Mouse (Mus musculus) midbrain, embryonic 10.5 days (tissue): Measurements from ENCODE around the gene Hoxc9. TPM values are rescaled to one million over a fixed set of nuclear protein-coding genes. Genes with fewer than 3 reads are reported as not detected.
A peak's percentile ranks its signal among the peaks of the same experiment; 100 is the strongest.

Experiments used
- DNase-seq: peaks from one replicate; pipeline ENCODE4 v3.0.0-alpha.2; 2017; ENCODE audit warnings: low spot score
- H3K27ac ChIP-seq: fragments of 300-500 bp; sonication (generic); replicated peaks from 2 replicates; pipeline ENCODE4 v1.5.1; 2016; ENCODE audit warnings: mild to moderate bottlenecking
- H3K27me3 ChIP-seq: fragments of 300-500 bp; sonication (generic); 2 replicates; pipeline ENCODE4 v1.6.1; 2016; ENCODE audit warnings: low read depth, mild to moderate bottlenecking; ENCODE audit not compliant: poor library complexity, severe bottlenecking
- H3K36me3 ChIP-seq: fragments of 300-500 bp; sonication (generic); 2 replicates; pipeline ENCODE4 v1.6.1; 2016; ENCODE audit warnings: mild to moderate bottlenecking, moderate library complexity
- H3K4me1 ChIP-seq: fragments of 300-500 bp; sonication (generic); 2 replicates; pipeline ENCODE4 v1.6.1; 2016
- H3K4me3 ChIP-seq: fragments of 300-500 bp; sonication (generic); 2 replicates; pipeline ENCODE4 v1.5.1; 2016; ENCODE audit warnings: mild to moderate bottlenecking, moderate library complexity
- H3K9me3 ChIP-seq: fragments of 300-500 bp; sonication (generic); replicated peaks from 2 replicates; pipeline ENCODE4 v1.6.1; 2016; ENCODE audit warnings: mild to moderate bottlenecking
- WGBS: fragments of 180-500 bp; shearing (Covaris S2); methylation state at CpG from one replicate; pipeline ENCODE4 v1.1.7; 2016; 5-methylcytosine and 5-hydroxymethylcytosine counted together
- polyA plus RNA-seq: library from polyadenylated mRNA; unstranded; fragments of >200 nt; fragmentation: Nextera tagmentation; extraction: Ambion mirVana; gene quantifications from 2 replicates; pipeline ENCODE4 v1.2.1, GENCODE M21; 2016

The Hoxc9 gene
- polyA plus RNA-seq, 1 experiment from 2014 or later: not detected

DNA sequence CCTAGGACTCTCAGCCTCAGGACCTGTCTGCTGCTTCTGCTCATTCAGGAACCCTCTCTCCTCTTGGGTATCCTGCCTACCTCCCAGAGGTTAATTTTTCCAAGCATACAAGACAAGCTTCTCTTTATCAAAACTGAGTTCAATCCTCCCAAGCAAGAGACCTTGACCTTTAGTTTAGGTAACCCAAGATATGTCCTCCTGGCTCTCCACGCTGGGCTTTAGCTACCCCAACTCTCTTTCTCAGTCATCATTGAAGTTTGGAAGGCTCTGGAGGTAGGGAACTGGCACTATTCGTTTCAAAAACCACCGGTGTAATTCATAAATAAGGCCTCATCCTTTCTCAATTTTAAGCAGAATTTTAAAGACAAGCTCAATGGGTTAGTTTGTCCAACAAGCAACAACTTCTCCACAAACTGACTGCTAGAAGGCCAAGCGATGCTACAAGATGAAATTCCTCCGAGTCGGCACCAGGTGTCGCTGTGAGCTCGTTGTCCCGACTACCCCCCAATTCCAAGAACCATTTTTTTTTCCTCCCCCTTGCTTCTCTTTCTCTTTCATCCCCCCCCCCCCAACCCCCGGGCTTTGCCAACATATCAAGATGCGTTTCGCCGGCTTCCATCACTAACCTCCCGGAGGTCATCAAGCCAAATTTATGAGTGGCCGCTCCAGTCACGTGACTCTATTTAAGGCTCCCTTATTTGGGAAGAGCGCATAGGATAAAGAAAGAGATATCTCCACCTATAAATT, 37.2 kb downstream of the Hoxc9 start:
- H3K9me3 ChIP-seq: no peaks in the 10 kb centered on the region
- peak; percentile 63 for DNase-seq
- H3K36me3 ChIP-seq: no peaks in the 10 kb centered on the region
- WGBS: 2% methylated on average over 17 of the region's 17 CpGs
- peaks cover 100% of the 10 kb centered on the region for H3K27me3 ChIP-seq
- H3K4me1 ChIP-seq: peaks cover 13% of the 10 kb centered on the region
- H3K27ac ChIP-seq: no peak overlapping the region
- no peak overlapping the region for H3K4me3 ChIP-seq

- DNase-seq: peak; percentile 66
- Histone ChIP-seq H3K4me3 (peak overlapping the region; percentile 20; the same call in 1 of the 2 replicates), H3K4me1 (peaks cover 13% of the 10 kb centered on the region), H3K27ac (no peak overlapping the region), H3K27me3 (peaks cover 100% of the 10 kb centered on the region), H3K9me3 (no peaks in the 10 kb centered on the region), H3K36me3 (no peaks in the 10 kb centered on the region)
- WGBS: under 1% methylated on average over 49 of the region's 57 CpGs
These were observed 38.1 kb downstream of the Hoxc9 start for GRCm38 (mm10) chr15:103014166-103015008.

DNA sequence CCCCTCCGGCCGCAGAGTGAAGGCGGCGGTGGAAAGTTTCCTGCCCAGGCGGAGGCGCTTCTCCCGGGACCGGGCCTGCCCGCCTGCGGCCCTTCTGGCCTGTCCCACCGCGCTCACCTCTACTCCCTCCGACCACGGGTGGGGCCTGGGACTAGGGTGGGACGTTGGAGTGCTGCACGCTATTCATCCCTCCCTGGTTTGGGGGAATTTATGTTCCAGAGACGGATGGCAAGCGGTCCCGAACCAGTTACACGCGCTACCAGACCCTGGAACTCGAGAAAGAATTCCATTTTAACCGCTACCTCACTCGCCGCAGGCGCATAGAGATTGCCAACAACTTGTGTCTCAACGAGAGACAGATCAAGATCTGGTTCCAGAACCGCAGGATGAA, 38.8 kb downstream of the Hoxc9 start:
- H3K4me3 ChIP-seq: 0 out of 2 replicates have a peak overlapping the region, but pooled peaks have one; percentile 3
- no peak overlapping the region for H3K27ac ChIP-seq
- H3K36me3 ChIP-seq: no peaks in the 10 kb centered on the region
- under 1% methylated on average over 27 of the region's 28 CpGs for WGBS
- peak; percentile 56 for DNase-seq
- peaks cover 13% of the 10 kb centered on the region for H3K4me1 ChIP-seq
- H3K27me3 ChIP-seq: peaks cover 100% of the 10 kb centered on the region
- no peaks in the 10 kb centered on the region for H3K9me3 ChIP-seq

- DNase-seq: peak; percentile 46
- WGBS: 2% methylated on average over 19 of the region's 19 CpGs
- peaks cover 13% of the 10 kb centered on the region for H3K4me1 ChIP-seq
- H3K27ac ChIP-seq: no peak overlapping the region
- H3K4me3 ChIP-seq: no peak overlapping the region
- H3K9me3 ChIP-seq: no peaks in the 10 kb centered on the region
- peaks cover 100% of the 10 kb centered on the region for H3K27me3 ChIP-seq
- no peaks in the 10 kb centered on the region for H3K36me3 ChIP-seq
These were observed 39.3 kb downstream of the Hoxc9 start for GRCm38 (mm10) chr15:103015406-103016166.

DNA sequence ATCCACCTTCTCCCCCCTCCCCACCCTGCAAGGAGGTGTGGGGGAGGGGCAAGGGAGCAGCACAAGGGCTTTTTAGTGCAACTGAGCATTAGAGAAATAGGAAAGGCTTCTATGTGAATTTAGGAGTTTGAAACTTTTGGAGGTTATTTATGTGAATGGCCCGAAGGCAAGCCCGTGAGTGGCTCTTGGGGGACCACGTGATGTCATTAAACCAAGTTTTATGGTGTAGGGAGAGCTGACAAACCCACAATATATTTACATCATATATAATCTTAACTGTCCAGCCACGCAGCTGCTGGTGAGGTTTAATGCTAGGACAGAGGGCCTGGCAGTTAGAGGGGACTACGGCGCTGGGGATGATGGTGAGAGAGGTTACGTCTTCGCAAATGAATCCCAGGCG, 42.4 kb downstream of the Hoxc9 start, which contains the start of gene Hoxc4:
Gene Hoxc4, plus strand, starts transcription at position 299 of the 400 bp plus-strand sequence.
- Histone ChIP-seq H3K27ac (no peak within 1 kb of the TSS), H3K27me3 (peaks cover 100% of the 10 kb centered on the region), H3K36me3 (no peaks in the 10 kb centered on the region), H3K9me3 (no peaks in the 10 kb centered on the region), H3K4me1 (peaks cover 11% of the 10 kb centered on the region), H3K4me3 (no peak within 1 kb of the TSS)
- no peak for DNase-seq
- 2% methylated on average over 9 of the region's 9 CpGs for WGBS

GRCm38 (mm10) chr15:103020899-103021418, 44.7 kb downstream of the Hoxc9 start:
- Histone ChIP-seq H3K36me3 (no peaks in the 10 kb centered on the region), H3K27ac (no peak overlapping the region), H3K4me3 (no peak overlapping the region), H3K4me1 (no peaks in the 10 kb centered on the region), H3K27me3 (peaks cover 100% of the 10 kb centered on the region), H3K9me3 (no peaks in the 10 kb centered on the region)
- under 1% methylated on average over 8 of the region's 8 CpGs for WGBS
- DNase-seq: no peak

DNA sequence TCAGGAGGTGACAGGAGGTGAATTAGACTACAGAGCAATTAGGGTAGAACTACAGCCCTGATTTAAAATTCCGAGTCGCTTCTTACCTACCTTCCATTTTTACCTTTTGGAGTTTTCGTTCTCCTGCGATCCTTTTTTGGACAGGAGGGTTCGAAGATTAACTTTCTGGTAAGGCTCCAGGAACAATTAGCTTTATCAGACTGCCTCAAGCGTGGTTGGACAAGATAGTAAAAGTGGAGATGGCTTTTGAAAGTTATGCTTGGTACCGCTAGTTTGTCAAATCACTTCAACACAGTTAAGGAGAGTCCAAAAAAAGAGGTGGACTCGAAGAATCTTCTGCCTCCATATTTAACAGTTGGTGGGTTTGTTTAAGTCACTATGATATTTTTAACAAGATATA, 45.3 kb downstream of the Hoxc9 start:
- H3K27me3 ChIP-seq: peaks cover 100% of the 10 kb centered on the region
- no peaks in the 10 kb centered on the region for H3K36me3 ChIP-seq
- DNase-seq: no peak
- no peak overlapping the region for H3K27ac ChIP-seq
- no peak overlapping the region for H3K4me3 ChIP-seq
- H3K9me3 ChIP-seq: no peaks in the 10 kb centered on the region
- WGBS: 8% methylated on average over 8 of the region's 8 CpGs
- no peaks in the 10 kb centered on the region for H3K4me1 ChIP-seq

DNA sequence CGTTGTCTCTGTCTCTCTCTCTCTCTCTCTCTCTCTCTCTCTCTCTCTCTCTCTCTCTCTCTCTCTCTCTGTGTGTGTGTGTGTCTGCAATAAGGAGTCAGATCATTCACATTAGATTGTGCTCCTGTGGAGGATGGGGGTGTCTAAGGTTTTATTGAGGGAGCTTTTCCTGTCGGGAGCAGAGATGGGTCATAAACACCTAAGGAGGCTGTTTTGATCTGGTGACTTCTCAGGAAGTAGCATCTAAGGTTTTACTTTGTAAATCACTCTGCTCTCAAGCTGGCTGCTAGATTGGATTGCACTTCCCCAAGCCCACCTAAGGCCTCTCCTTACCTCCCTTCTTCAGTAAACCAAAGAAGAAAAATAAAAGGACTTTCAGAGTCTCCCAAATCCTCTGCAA, 47.9 kb downstream of the Hoxc9 start:
- H3K27ac ChIP-seq: no peak overlapping the region
- 4% methylated on average over 2 of the region's 2 CpGs for WGBS
- H3K27me3 ChIP-seq: peaks cover 100% of the 10 kb centered on the region
- H3K4me1 ChIP-seq: no peaks in the 10 kb centered on the region
- DNase-seq: no peak
- no peak overlapping the region for H3K4me3 ChIP-seq
- no peaks in the 10 kb centered on the region for H3K9me3 ChIP-seq
- no peaks in the 10 kb centered on the region for H3K36me3 ChIP-seq

DNA sequence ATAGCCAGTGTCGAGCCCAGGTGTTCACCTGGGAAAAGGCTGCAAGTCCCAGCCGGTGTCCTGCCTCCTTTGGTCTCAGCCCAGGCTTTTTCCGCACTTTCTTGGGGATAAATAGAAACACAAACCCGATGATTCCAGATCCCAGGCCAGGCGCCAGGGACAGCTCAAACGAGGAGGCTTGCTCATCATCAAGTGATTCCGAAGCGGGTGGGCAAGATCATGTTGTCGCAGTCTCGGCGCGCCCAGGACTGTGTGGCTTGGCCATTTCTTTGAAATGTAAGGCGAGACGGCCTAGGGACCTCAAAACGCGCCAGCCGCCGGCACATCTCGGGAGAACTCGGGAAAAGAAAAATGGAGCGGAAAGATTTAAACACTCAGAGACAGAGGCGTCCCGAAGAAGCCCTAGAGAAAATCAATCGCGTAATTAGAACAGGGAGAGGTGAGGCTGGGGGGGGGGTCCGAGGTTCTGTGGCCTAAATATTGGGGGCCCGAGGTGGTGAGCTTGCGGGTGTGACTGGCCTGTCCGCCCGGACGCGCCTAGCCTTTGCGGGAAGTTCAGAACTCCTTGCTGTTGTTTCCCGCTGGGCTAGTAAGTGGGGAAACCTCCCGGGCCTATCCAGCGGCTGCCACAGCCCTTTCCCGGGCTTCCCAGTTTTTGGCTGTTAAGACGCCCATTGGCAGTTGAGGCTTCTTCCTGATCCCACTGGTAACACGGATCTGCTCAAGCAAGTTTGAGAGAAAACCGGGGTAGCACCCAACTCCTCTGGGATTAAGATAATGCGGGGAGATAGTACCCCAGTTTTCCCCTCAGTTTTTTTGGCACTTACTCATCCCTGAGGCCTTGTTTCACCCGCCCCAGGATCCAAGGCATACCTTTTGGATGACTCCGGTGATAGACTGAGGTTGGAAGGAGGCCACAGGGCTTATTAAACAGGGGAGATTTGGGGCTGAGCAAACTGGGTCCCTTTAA, 51.3 kb downstream of the Hoxc9 start:
- DNase-seq: peak; percentile 47
- WGBS: under 1% methylated on average over 43 of the region's 43 CpGs
- Histone ChIP-seq H3K36me3 (no peaks in the 10 kb centered on the region), H3K4me1 (no peaks in the 10 kb centered on the region), H3K27ac (no peak overlapping the region), H3K9me3 (no peaks in the 10 kb centered on the region), H3K4me3 (no peak overlapping the region), H3K27me3 (peaks cover 100% of the 10 kb centered on the region)

GRCm38 (mm10) chr15:103028916-103029512, 52.8 kb downstream of the Hoxc9 start:
- peak; percentile 13 for DNase-seq
- no peaks in the 10 kb centered on the region for H3K9me3 ChIP-seq
- 9% methylated on average over 9 of the region's 9 CpGs for WGBS
- H3K36me3 ChIP-seq: no peaks in the 10 kb centered on the region
- H3K4me1 ChIP-seq: peaks cover 1% of the 10 kb centered on the region; the same call in 1 of the 2 replicates
- H3K27me3 ChIP-seq: peaks cover 100% of the 10 kb centered on the region
- no peak overlapping the region for H3K4me3 ChIP-seq
- no peak overlapping the region for H3K27ac ChIP-seq

- peak; percentile 30 for DNase-seq
- 3% methylated on average over 8 of the region's 8 CpGs for WGBS
- Histone ChIP-seq H3K4me3 (no peak overlapping the region), H3K9me3 (no peaks in the 10 kb centered on the region), H3K27ac (no peak overlapping the region), H3K4me1 (peaks cover 8% of the 10 kb centered on the region; the same call in 1 of the 2 replicates), H3K36me3 (no peaks in the 10 kb centered on the region), H3K27me3 (peaks cover 100% of the 10 kb centered on the region)
These were observed 53.9 kb downstream of the Hoxc9 start for GRCm38 (mm10) chr15:103030142-103030541.
